Mouse (Mus musculus) adrenal gland, adult (tissue): ENCODE data around the gene Dusp22.

Experiments
- DNase-seq, 2 experiments: peaks; one replicate each; pipeline ENCODE4 v3.0.0; 2022 to 2023; ENCODE audit warnings: low spot score in 1 of 2; ENCODE audit not compliant: inconsistent age in 2 of 2

Dusp22 gene

DNA sequence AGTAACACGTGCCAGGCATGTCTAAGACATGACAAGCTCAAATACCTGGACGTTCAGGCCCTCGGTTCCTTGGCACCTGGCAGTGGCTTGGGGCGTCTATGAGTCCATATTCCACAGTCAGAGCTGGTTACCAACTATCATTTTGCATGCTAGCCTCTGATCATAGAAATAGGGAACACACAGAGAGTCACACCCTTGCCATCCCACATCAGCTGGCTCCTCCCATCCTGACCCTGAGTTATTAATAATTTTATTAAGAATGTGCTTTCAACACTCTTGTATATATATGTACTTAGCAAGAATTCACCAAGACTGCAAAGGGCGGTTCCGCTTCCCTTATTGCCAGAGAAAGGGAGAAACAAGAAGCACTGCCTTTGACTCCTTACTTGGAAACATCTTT lies 54.8 kb downstream of the Dusp22 start:
- DNase-seq, result no peak

DNA sequence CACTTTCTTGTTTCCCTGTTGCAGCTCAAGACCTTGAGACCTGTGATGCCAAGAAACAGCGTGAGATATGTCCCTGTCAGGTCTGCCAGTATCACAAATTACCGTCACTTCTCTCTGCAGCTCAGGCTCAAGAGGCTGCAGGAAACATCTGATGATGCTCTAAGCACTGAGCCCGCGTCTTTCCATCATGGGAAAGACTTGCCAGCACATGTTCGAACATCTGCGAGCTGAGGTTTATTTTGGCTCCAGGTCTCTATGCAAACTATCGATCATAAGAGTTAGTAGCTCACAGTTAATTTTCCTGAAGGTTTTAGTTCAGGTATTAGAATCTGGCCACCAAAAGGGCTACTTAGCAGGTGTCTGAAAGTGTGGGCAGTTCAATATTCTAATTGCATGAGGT lies 55.3 kb downstream of the Dusp22 start:
- no peak for DNase-seq

- DNase-seq, result no peak
Observed at GRCm38 (mm10) chr13:30715573-30715972, 55.8 kb downstream of the Dusp22 start.

- DNase-seq, result no peak
Observed at GRCm38 (mm10) chr13:30716611-30717010, 56.8 kb downstream of the Dusp22 start.

DNA sequence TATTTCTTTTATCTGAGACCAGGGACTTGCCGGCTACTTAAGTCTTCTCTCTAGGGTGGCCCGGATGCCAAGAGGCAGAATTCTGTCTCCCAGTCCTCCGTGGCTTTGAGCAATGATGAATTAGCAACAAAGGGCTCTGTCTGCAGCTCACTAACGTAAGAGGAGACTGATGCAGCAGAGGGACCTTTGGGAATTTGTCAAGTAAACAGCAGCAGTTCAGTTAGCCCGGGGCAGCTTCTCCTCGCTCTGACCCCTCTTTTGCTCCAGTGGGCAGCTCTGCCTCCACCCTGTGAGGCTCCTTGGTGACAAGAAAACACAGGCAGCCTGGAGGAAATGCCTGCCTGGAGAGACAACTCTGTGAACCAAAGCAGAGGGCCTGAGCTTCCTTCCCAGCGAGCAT lies 62.8 kb downstream of the Dusp22 start:
- DNase-seq, result peak in 1 of 2 experiments; percentile 33

GRCm38 (mm10) chr13:30723258-30723657 lies 63.5 kb downstream of the Dusp22 start:
- no peak for DNase-seq

DNA sequence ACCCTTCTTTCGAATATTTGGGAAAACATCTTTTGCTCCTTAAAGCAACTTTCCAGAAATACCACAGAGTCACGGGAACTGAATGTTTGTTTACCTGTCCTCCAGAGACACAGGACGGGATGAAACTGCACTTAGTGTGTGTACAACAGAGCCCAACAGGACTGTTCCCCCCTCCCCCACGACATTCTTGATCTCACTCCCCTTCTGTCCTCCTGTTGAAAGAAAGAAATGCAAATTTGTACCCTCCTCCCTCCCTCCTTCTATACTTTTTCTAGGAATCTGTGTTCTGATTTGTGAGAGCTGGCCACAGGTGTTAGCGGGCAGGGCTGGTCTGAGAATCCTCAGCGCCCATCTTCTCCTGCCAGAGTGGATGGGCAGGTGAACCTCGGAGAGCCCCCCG lies 64.1 kb downstream of the Dusp22 start:
- DNase-seq, result no peak

DNA sequence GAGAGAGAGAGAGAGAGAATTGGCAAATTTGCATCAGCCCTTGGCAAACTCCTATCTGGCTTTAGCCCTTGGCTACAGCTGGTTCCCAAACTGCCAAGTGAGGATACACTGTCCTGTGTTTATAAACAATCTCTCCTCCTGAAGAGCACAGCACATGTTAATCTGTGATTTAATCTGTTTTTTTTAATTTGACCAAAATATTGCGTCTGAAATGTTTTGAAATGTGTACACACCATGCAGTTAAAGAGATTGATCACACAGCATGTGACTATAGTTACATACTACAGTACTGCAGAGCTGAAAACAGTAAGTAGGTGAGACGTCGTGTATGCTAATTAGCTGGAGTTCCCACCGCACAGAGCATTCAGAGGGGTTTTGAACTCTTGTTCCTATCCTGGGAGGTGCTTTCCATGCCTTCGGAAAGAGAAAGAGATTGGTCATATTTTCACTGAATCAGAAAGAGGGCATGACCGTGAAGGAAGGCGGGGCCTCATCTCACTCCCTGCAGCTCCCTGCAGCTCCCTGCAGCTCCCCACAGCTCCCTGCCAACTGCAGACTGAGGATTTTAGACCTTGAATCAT lies 65.0 kb downstream of the Dusp22 start:
- DNase-seq, result peak; percentile 23 to 62

GRCm38 (mm10) chr13:30726879-30727278 lies 67.1 kb downstream of the Dusp22 start:
- no peak for DNase-seq

DNA sequence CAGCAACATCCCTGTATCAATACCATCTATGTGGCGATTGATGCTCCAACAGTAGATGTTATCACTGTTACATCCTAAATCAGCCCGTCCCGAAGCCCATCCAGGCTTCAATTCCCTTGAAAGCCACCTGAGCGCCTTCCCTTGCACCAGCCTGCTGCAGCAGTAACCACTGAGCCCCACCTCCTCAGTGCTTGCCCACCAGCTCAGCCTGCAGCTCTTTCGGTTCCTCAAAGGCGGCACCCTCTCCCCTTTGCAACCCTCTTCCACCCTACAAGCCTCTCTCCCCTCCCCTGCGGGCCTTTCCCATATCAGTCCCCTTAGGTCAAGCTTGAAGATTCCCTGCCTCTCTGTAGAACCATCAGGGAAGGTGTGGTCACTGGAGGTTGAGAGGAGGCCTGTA lies 68.4 kb downstream of the Dusp22 start:
- DNase-seq, result no peak

DNA sequence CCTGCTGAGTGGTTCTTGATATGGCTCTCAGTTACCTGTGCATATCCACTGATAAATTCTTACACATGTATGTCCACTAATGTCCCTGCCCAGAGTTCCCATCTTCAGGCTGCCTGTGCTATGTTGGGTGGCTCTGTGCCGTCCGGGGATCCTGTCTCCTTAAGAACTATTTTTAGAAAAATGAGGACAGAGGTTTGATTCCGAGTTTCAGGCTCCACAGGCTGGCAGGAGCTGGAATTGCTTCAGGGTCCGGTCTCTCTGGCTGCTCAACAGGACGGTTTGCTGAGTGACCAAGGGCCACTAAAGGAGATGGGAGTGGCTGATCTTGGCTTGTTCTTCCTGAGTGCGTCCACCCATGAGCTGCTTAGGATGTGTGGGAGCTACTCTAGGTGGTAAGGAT lies 69.4 kb downstream of the Dusp22 start:
- DNase-seq, result peak; percentile 21 to 70

DNA sequence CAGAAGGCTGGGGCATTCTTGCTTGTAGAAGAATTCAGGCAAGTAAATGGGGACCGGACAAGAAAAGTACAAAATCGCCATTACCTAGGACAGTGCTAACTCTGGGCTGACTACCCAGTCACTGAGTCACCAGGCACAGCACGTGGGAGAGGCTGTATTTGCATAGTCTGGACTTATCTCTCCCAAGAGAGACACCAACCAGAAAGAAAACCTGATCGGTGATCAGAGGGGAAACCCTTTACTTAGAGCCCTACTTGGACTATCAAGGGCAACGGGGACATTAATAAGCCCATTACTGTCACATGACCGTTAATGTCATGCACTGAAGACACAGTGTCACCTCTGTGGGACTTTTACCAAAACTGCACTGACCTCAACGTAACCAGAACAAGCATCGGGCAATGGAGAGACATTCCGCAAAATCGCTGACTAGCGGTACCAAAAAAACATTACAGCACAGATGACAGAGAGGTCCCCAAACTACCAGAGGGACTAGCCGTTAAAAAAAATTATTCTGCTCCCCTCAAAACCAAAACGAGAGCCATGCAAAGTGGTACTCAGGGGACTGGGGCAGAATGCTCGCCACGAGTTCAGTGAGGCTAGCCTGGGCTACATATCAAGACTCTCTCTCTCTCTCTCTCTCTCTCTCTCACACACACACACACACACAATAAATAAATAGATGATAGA lies 70.5 kb downstream of the Dusp22 start:
- DNase-seq, result peak in 1 of 2 experiments; percentile 45

DNA sequence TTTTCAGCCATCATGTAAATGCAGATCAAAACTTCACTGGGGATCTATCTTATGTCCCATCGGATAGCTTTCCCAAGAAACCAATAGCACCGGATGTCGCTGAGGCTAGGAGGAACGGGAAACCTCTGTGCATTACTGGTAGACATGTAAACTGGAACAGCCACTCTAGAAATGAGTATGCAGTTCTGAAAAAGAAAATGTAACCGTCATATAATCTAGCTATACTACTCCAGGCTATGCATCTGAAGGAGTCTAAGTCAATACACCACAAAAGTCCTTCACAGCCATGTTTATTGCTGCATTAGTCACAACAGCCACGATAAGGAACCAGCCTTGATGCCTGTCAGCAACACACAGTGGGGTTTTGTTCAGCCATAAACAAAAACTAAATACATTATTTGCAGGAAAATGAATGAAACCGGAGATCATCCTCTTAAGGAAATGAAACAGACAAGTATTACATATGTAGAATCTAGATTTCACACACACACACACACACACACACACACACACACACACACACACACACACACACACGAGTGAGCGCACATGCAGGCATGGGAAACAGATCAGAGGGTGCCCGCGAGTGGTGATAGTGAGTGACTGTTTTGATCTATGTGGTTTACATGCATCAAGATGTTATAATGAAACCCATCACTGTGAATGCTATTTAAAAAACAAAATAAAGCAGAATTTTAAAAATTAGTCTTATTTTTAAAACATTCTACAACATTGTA lies 73.1 kb downstream of the Dusp22 start:
- no peak for DNase-seq

DNA sequence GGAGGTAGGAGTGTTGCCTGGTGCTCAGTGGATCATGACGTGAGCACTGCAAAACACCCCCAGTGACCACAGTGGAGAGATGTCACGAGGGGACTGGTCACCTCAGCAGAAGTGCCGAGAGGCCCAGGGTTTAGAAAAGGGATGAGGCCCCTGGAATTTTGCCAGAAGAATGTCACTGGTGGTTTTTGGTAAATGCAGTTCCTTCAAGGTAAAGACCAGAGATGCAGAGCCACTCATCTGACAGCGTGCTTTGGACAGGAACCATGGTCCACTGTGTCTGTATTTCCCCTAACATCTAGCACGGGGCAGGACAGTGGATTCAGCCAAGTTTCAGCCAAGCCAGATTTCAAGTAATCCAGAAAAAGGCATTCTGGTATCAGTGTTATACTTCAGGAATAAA lies 76.9 kb downstream of the Dusp22 start:
- no peak for DNase-seq

DNA sequence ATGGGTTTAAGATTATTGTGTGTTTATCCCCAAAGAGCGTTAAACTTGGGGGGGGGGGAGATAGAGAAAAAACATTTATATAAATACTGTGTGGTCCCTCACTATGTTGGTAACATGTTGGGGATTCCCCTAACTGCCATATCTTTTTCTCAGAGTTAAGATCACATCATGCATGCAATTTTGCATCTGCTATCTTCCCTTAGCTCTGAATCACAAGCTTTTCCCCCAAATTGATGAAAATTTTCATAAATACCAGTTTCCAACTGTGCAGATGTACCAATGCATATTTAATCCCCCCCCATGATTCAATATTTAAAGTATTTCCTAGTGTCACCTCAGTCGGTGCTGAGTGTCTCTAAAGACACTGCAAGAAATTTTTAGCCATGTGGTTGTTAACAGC lies 77.5 kb downstream of the Dusp22 start:
- no peak for DNase-seq

DNA sequence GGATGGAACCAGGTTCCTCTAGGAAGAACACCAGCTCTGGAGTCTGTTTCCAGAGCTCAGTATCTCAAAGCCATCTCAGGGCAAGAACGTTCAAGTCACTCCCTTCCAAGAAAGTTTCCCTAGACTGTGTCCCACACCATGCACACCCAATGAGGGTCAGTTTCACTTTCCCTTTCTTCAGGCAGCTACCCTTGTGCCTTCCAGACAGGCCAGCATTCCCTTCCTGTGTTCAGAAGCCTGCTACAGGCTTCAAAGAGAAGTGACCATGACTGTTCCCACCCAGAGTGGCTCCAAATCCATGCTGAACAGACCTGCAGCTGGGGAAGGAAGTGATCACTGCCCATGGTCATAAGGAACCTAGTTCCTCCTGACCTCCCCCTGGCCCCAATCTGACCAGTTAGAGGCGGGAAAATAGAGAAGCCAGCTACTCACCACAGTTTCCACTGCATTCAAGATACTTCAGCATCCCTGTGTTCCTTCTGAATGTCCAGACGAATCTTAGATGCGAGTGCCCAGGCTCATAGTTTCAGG lies 78.6 kb downstream of the Dusp22 start:
- DNase-seq, result peak in 1 of 2 experiments; percentile 35

- DNase-seq, result no peak
Observed at GRCm38 (mm10) chr13:30741172-30741571, 81.4 kb downstream of the Dusp22 start.

- DNase-seq, result no peak
Observed at GRCm38 (mm10) chr13:30742411-30742970, 82.7 kb downstream of the Dusp22 start.

DNA sequence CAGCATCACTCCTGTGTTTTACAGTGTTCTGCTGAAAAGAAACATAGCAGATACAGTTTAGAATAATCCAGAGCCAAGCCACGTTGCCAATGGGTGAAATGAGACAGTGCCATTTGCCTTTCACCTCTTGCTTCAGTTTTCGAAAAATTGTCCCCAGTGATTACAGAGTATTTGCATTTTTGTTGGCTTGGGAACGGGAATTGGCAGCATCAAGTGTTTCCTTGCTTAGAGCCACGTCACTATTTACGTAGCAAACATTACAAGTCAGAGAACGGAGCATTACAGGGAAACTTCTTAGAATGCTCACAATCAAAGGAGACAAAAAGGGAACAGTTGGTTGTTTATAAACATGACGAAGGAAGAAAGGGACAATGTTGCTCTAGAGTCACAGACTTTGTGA lies 85.3 kb downstream of the Dusp22 start:
- peak in 1 of 2 experiments; percentile 39 for DNase-seq

GRCm38 (mm10) chr13:30747068-30747467 lies 87.3 kb downstream of the Dusp22 start:
- DNase-seq, result no peak

- no peak for DNase-seq
Observed at GRCm38 (mm10) chr13:30747504-30747903, 87.7 kb downstream of the Dusp22 start.

GRCm38 (mm10) chr13:30748321-30748720 lies 88.5 kb downstream of the Dusp22 start:
- no peak for DNase-seq
